Mouse (Mus musculus): Measurements from ENCODE around the gene Ndufb2.

The Ndufb2 gene

GRCm38 (mm10) chr6:39610207-39610606, 17.8 kb downstream of the Ndufb2 start:
- POLR2A ChIA-PET = interaction anchor here in 2 of 4 experiments (0.6 to 0.9 kb wide), 3 partner anchors 17 to 65 kb away, joined by 3 to 4 read pairs (median 3); partner anchors contain the start of gene Ndufb2 (in 1 of the 2)
- CTCF ChIA-PET = interaction anchor here in 2 of 4 experiments (0.6 to 1.2 kb wide), 3 partner anchors 147 to 173 kb away, joined by 3 to 5 read pairs (median 4); no protein-coding TSS in a partner anchor

- ChIA-PET CTCF (interaction anchor here in 1 of 4 experiments (1.0 kb wide), 1 partner anchor 172 kb away, joined by 5 read pairs; no protein-coding TSS in a partner anchor), POLR2A (no interaction called here)
Observed at GRCm38 (mm10) chr6:39611296-39611695, 18.9 kb downstream of the Ndufb2 start.

Measured in embryonic stem cell, embryonic (primary cell).